Mouse (Mus musculus) right cerebral cortex, postnatal 25 days (tissue): ENCODE measurements at regions not wholly inside any gene's neighbourhood (a gene's known extent, or its start where the extent isn't known, plus 50 kb on each side); places are given as distances from the start of the nearest gene placed in this dataset.

Experiments used
- DNase-seq: peaks from one replicate; pipeline ENCODE4 v3.0.0; 2022

DNA sequence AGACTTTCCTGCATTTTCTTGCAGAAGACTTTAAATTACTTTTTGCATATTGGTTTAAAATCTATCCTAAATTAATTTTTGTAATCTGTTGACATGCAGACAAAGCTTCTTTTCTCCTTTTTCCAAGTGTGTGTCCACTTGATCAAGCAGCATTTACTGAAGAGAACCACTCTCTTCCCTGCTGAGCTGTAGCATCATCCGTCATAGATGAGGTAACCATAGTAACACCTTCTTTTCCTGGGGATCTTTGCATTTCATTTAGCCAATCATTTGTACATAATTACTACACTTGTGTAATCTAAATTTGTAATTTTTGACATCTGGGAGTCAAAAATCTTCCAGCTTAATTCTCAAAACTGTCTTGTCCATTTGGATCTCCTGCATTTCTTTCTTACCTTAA lies 53.2 kb upstream of the Dnajc1 start:
- DNase-seq = no peak
